Mouse (Mus musculus) neural tube, embryonic 14.5 days (tissue): ENCODE measurements around the gene Tspan5. TPM values are rescaled to one million over a fixed set of nuclear protein-coding genes. Genes with fewer than 3 reads are reported as not detected.

ENCODE experiments used
- ATAC-seq: fragments of 200-750 bp; cut with Nextera tagmentation; 2 replicates; pipeline ENCODE4 v1.8.0; 2017; ENCODE audit warnings: low read depth, mild to moderate bottlenecking, moderate TSS enrichment, moderate library complexity
- H3K27ac ChIP-seq: fragments of 300-500 bp; sonication (generic); 2 replicates; pipeline ENCODE4 v1.5.1; 2014; ENCODE audit warnings: low read depth, mild to moderate bottlenecking, control low read depth, low read length, moderate library complexity, mixed read lengths
- H3K27me3 ChIP-seq: fragments of 300-500 bp; sonication (generic); 2 replicates; pipeline ENCODE4 v1.6.1; 2014; ENCODE audit warnings: low read length; ENCODE audit not compliant: control insufficient read depth, insufficient read depth
- H3K36me3 ChIP-seq: fragments of 300-500 bp; sonication (generic); 2 replicates; pipeline ENCODE4 v1.6.1; 2014; ENCODE audit warnings: low read length, mixed read lengths; ENCODE audit not compliant: control insufficient read depth, insufficient read depth
- H3K4me1 ChIP-seq: fragments of 300-500 bp; sonication (generic); 2 replicates; pipeline ENCODE4 v1.6.1; 2014; ENCODE audit warnings: low read length; ENCODE audit not compliant: control insufficient read depth, insufficient read depth
- H3K4me2 ChIP-seq: fragments of 300-500 bp; sonication (generic); 2 replicates; pipeline ENCODE4 v1.6.1; 2014; ENCODE audit warnings: mild to moderate bottlenecking, low read depth, low read length, control low read depth
- H3K4me3 ChIP-seq: fragments of 300-500 bp; sonication (generic); 2 replicates; pipeline ENCODE4 v1.5.1; 2014; ENCODE audit warnings: low read depth, low read length, control low read depth, mixed read lengths
- H3K9ac ChIP-seq: fragments of 300-500 bp; sonication (generic); replicated peaks from 2 replicates; pipeline ENCODE4 v1.6.1; 2014; ENCODE audit warnings: low read depth, mild to moderate bottlenecking, control low read depth, low read length, mixed read lengths
- H3K9me3 ChIP-seq: fragments of 300-500 bp; sonication (generic); 2 replicates; pipeline ENCODE4 v1.6.1; 2016; ENCODE audit warnings: low read length; ENCODE audit not compliant: control insufficient read depth
- WGBS: fragments of 180-500 bp; shearing (Covaris S2); extraction: QIAGEN DNeasy Blood & Tissue Kit; methylation state at CpG from one replicate; pipeline ENCODE4 v1.1.7; 2014; 5-methylcytosine and 5-hydroxymethylcytosine counted together
- polyA plus RNA-seq: library from polyadenylated mRNA; unstranded; fragments of >200 nt; fragmentation: Nextera tagmentation; extraction: Ambion mirVana; gene quantifications from 2 replicates; pipeline ENCODE4 v1.2.1, GENCODE M21; 2014

Gene Tspan5
- polyA plus RNA-seq, 1 experiment from 2014 or later: 115 TPM

GRCm38 (mm10) chr3:138740291-138740690 is 1.7 kb upstream of the Tspan5 start:
- no peak for ATAC-seq
- Histone ChIP-seq H3K4me3 (no peak overlapping the region), H3K27me3 (no peaks in the 10 kb centered on the region), H3K4me1 (peaks cover 23% of the 10 kb centered on the region), H3K4me2 (no peak overlapping the region), H3K36me3 (no peaks in the 10 kb centered on the region), H3K9me3 (no peaks in the 10 kb centered on the region), H3K27ac (no peak overlapping the region), H3K9ac (no peak overlapping the region)
- 83% methylated on average over 3 of the region's 3 CpGs for WGBS

DNA sequence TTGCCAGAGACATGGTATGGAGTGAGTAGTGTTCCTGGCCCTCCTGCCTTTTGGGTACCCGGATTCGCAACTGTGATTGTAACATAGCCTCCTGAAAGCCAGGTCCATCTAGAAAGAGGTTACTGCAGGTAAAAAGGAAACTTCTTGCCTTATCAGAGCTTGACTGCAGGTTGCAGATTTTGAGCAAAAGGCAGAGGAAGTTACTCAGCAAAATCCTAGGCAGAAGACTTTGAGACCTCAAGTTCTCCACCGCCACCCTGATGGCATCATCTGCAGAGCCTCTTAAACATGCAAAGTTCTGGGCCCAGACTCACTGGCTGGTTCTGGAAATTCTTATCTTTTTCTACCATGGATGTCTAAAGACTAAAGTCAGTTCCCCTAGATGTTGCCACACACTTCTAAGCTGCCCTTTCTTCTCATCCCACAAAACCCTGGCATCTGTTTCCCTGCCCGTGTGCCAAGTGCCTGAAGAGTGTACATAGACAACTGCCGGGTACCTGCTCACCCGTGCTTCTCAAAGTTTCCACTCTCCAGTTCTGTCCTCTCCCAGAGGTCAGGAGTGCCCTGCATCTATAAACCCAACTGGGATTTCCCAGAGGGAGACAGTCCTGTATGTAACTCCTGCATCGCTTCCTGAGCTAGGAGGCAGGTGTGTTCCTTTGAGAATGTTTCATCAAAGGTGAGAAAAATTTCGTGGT is 1.0 kb upstream of the Tspan5 start:
- WGBS: 67% methylated on average over 8 of the region's 8 CpGs
- Histone ChIP-seq H3K4me1 (peaks cover 26% of the 10 kb centered on the region), H3K9ac (peak overlapping the region; percentile 90; the same call in 1 of the 2 replicates), H3K27ac (peak overlapping the region; percentile 91; the same call in 1 of the 2 replicates), H3K9me3 (no peaks in the 10 kb centered on the region), H3K4me3 (peak overlapping the region; percentile 92), H3K36me3 (no peaks in the 10 kb centered on the region), H3K4me2 (peak overlapping the region; percentile 65), H3K27me3 (no peaks in the 10 kb centered on the region)
- ATAC-seq: no peak

- Histone ChIP-seq H3K9me3 (no peaks in the 10 kb centered on the region), H3K4me1 (peaks cover 36% of the 10 kb centered on the region), H3K4me3 (peak overlapping the region; percentile 92), H3K27ac (peak overlapping the region; percentile 91), H3K36me3 (no peaks in the 10 kb centered on the region), H3K4me2 (peak overlapping the region; percentile 65), H3K27me3 (no peaks in the 10 kb centered on the region), H3K9ac (peak overlapping the region; percentile 90)
- ATAC-seq: peak; percentile 14
- WGBS: 0% methylated on average over 23 of the region's 23 CpGs
Observed at GRCm38 (mm10) chr3:138742566-138742930, 553 bp downstream of the Tspan5 start.

DNA sequence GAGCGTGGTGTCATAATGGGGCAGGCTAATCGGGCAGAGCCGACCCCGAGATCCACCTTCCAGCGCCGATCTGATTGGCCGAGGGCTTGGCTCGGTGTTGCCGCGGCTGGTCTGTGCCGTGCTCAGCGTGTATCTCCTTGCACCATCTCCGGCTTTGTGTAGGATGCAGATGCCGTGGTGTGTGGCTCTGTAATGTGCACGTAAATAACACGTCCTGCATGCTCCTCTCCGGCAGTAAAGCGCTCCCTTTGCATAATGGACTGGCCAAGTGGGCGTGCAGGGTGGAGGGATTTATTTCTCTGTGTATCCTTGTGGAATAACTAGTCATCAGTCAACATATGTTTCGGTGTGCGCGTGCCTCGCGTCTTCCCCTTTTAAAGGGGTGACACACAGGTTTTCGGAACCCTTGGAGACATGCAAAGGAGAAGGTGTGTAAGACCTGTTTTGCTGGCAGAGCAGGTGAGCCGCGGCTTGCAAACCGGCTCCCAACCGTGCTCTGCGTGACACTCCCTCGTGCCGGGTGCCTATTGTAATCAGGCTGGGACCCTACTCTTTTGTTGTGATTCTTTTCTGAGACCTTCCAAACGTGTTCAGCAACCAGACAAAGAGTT is 1.2 kb downstream of the Tspan5 start:
- ATAC-seq: peak; percentile 90
- no peaks in the 10 kb centered on the region for H3K27me3 ChIP-seq
- H3K4me3 ChIP-seq: peak overlapping the region; percentile 92
- peak overlapping the region; percentile 65 for H3K4me2 ChIP-seq
- H3K4me1 ChIP-seq: peaks cover 36% of the 10 kb centered on the region
- no peaks in the 10 kb centered on the region for H3K9me3 ChIP-seq
- WGBS: under 1% methylated on average over 33 of the region's 33 CpGs
- H3K27ac ChIP-seq: peak overlapping the region; percentile 91
- H3K9ac ChIP-seq: peak overlapping the region; percentile 90
- no peaks in the 10 kb centered on the region for H3K36me3 ChIP-seq

- Histone ChIP-seq H3K27me3 (no peaks in the 10 kb centered on the region), H3K4me2 (peak overlapping the region; percentile 65), H3K4me3 (peak overlapping the region; percentile 92), H3K4me1 (peaks cover 36% of the 10 kb centered on the region), H3K27ac (peak overlapping the region; percentile 91), H3K9me3 (no peaks in the 10 kb centered on the region), H3K9ac (peak overlapping the region; percentile 90), H3K36me3 (no peaks in the 10 kb centered on the region)
- WGBS: 7% methylated on average over 8 of the region's 8 CpGs
- no peak for ATAC-seq
Observed at GRCm38 (mm10) chr3:138744030-138744774, 2.2 kb downstream of the Tspan5 start.

- no peaks in the 10 kb centered on the region for H3K27me3 ChIP-seq
- peak overlapping the region; percentile 92; the same call in 1 of the 2 replicates for H3K4me3 ChIP-seq
- H3K4me2 ChIP-seq: peak overlapping the region; percentile 65
- no peak overlapping the region for H3K27ac ChIP-seq
- peaks cover 36% of the 10 kb centered on the region for H3K4me1 ChIP-seq
- H3K36me3 ChIP-seq: no peaks in the 10 kb centered on the region
- no peak overlapping the region for H3K9ac ChIP-seq
- 60% methylated on average over 11 of the region's 11 CpGs for WGBS
- no peak for ATAC-seq
- no peaks in the 10 kb centered on the region for H3K9me3 ChIP-seq
Observed at GRCm38 (mm10) chr3:138745091-138745490, 3.1 kb downstream of the Tspan5 start.

GRCm38 (mm10) chr3:138745596-138745995 is 3.6 kb downstream of the Tspan5 start:
- H3K9me3 ChIP-seq: no peaks in the 10 kb centered on the region
- peaks cover 36% of the 10 kb centered on the region for H3K4me1 ChIP-seq
- H3K9ac ChIP-seq: no peak overlapping the region
- 73% methylated on average over 4 of the region's 4 CpGs for WGBS
- peak overlapping the region; percentile 65; the same call in 1 of the 2 replicates for H3K4me2 ChIP-seq
- no peaks in the 10 kb centered on the region for H3K27me3 ChIP-seq
- no peak for ATAC-seq
- H3K4me3 ChIP-seq: no peak overlapping the region
- no peaks in the 10 kb centered on the region for H3K36me3 ChIP-seq
- no peak overlapping the region for H3K27ac ChIP-seq

DNA sequence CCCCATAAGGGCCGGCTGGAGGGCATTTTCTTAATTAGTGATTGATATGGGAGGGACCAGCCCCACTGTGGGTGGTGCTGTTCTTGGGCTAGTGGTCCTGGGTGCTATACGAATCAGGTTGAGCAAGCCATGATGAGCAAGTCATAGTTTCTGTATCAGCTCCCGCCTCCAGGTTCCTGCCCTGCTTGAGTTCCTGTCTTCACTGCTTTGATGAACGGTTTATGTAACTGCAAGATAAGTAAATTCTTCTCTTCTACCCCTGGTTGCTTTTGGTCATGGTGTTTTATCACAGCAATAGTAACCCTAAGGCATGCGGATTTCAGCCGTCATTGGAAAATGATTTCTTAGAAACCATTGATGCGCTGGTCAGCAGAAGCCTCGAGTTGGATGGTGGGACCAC is 4.6 kb downstream of the Tspan5 start:
- Histone ChIP-seq H3K4me2 (no peak overlapping the region), H3K9ac (no peak overlapping the region), H3K4me3 (no peak overlapping the region), H3K9me3 (no peaks in the 10 kb centered on the region), H3K4me1 (peaks cover 29% of the 10 kb centered on the region), H3K36me3 (no peaks in the 10 kb centered on the region), H3K27me3 (no peaks in the 10 kb centered on the region), H3K27ac (no peak overlapping the region)
- 84% methylated on average over 8 of the region's 8 CpGs for WGBS
- no peak for ATAC-seq

GRCm38 (mm10) chr3:138747035-138747434 is 5.0 kb downstream of the Tspan5 start:
- H3K27ac ChIP-seq: no peak overlapping the region
- peaks cover 28% of the 10 kb centered on the region for H3K4me1 ChIP-seq
- no peak overlapping the region for H3K9ac ChIP-seq
- H3K9me3 ChIP-seq: no peaks in the 10 kb centered on the region
- no peak for ATAC-seq
- no peaks in the 10 kb centered on the region for H3K36me3 ChIP-seq
- 70% methylated on average over 5 of the region's 5 CpGs for WGBS
- H3K4me3 ChIP-seq: no peak overlapping the region
- no peaks in the 10 kb centered on the region for H3K27me3 ChIP-seq
- no peak overlapping the region for H3K4me2 ChIP-seq
